27 mouse cellular contexts compared by ENCODE assay signal in genomic region chr9:109807898-109808297, GRCm38 (mm10). TPM values are rescaled to one million over a fixed set of nuclear protein-coding genes. Genes with fewer than 3 reads are reported as not detected.
"Had no signal": no experiment of that assay in that cellular context is flagged by ENCODE, and none has a peak within 500 bp of the region (broad histone marks: within the 10 kb centered on the region; RNA-seq: fewer than 3 reads in every experiment).

No protein-coding gene starts in this region.

- H3K4me2 ChIP-seq: lung, embryonic 14.5 days; midbrain, embryonic 12.5 days; neural tube, embryonic 13.5 days; neural tube, embryonic 15.5 days; stomach, embryonic 15.5 days had no signal

- H3K9me3 ChIP-seq: midbrain, embryonic 10.5 days; midbrain, embryonic 12.5 days; neural tube, embryonic 13.5 days; neural tube, embryonic 15.5 days; stomach, embryonic 15.5 days had no signal

- H3K4me1 ChIP-seq: midbrain, embryonic 10.5 days; midbrain, embryonic 12.5 days; neural tube, embryonic 13.5 days; neural tube, embryonic 15.5 days; stomach, embryonic 15.5 days had no signal

- DNase-seq: lung, adult 18-20 months; lung, embryonic 14.5 days; lung, postnatal 10 days; lung, postnatal 4 days; midbrain, embryonic 14.5 days; retina, postnatal 1 day; right cerebral cortex, adult 18-20 months; right cerebral cortex, postnatal 25 days; right cerebral cortex, postnatal 4 days; spleen, adult 18-20 months; thymus, adult 2 months; thymus, postnatal 25 days; thymus, postnatal 4 days had no signal

- H3K36me3 ChIP-seq: midbrain, embryonic 10.5 days; midbrain, embryonic 12.5 days; neural tube, embryonic 13.5 days; neural tube, embryonic 15.5 days; stomach, embryonic 15.5 days had no signal

- H3K9ac ChIP-seq: lung, embryonic 14.5 days; midbrain, embryonic 12.5 days; neural tube, embryonic 13.5 days; neural tube, embryonic 15.5 days; stomach, embryonic 15.5 days had no signal

- H3K27ac ChIP-seq: midbrain, embryonic 10.5 days; midbrain, embryonic 12.5 days; neural tube, embryonic 13.5 days; neural tube, embryonic 15.5 days; stomach, embryonic 15.5 days; stomach, postnatal 0 days had no signal

- H3K27me3 ChIP-seq: midbrain, embryonic 12.5 days; neural tube, embryonic 13.5 days; neural tube, embryonic 15.5 days; stomach, embryonic 15.5 days had no signal

- ATAC-seq: midbrain, embryonic 16.5 days had no signal

- H3K4me3 ChIP-seq: midbrain, embryonic 10.5 days; midbrain, embryonic 12.5 days; myocyte; neural tube, embryonic 13.5 days; neural tube, embryonic 15.5 days; stomach, embryonic 15.5 days had no signal

RNA-seq across cellular contexts. Expression of gene Spink8, which starts 4.2 kb away (rescaled TPM):
- total RNA-seq: megakaryocyte-erythroid progenitor cell, adult 5-6 weeks had no signal
- polyA plus RNA-seq: lung, embryonic 14.5 days; lung, embryonic 16.5 days; midbrain, embryonic 10.5 days; midbrain, embryonic 12.5 days; midbrain, embryonic 14.5 days; myocyte; neural tube, embryonic 11.5 days; neural tube, embryonic 13.5 days; small intestine, adult 2 months; stomach, postnatal 0 days had no signal

RNA-seq across cellular contexts. Expression of gene Fbxw27, which starts 17.4 kb away (rescaled TPM):
- total RNA-seq: megakaryocyte-erythroid progenitor cell, adult 5-6 weeks had no signal
- polyA plus RNA-seq: lung, embryonic 16.5 days; midbrain, embryonic 10.5 days; midbrain, embryonic 12.5 days; midbrain, embryonic 14.5 days; midbrain, embryonic 16.5 days; myocyte; neural tube, embryonic 11.5 days; neural tube, embryonic 13.5 days; neural tube, embryonic 15.5 days; small intestine, adult 2 months; stomach, embryonic 15.5 days; stomach, postnatal 0 days; thymus, adult 2 months had no signal

RNA-seq across cellular contexts. Expression of gene Camp, which starts 41.5 kb away (rescaled TPM):
- polyA plus RNA-seq: lung, embryonic 14.5 days; midbrain, embryonic 14.5 days; myocyte; small intestine, adult 2 months; testis, adult 2 months; urinary bladder, adult 2 months had no signal
